Mouse (Mus musculus) left cerebral cortex, postnatal 10 days (tissue): ENCODE data around the gene Nxpe4. TPM values are rescaled to one million over a fixed set of nuclear protein-coding genes. Genes with fewer than 3 reads are reported as not detected.
A peak's percentile ranks its signal among the peaks of the same experiment; 100 is the strongest.
"Not testable (repeated sequence)": the region's sequence is repeated elsewhere in the genome, so short reads cannot be mapped to it uniquely, and the experiment has no call there.

Experiments used
- DNase-seq, 2 experiments: peaks; one replicate each; pipeline ENCODE4 v3.0.0; 2021 to 2022; ENCODE audit warnings: low spot score in 2 of 2, mixed read lengths in 1 of 2; ENCODE audit errors: extremely low spot score in 1 of 2
- intact Hi-C: fragments of 180-260 bp; cut with DNase I; formaldehyde crosslinking; loops from one replicate; pipeline ENCODE4 v1.15.1; 2025
- total RNA-seq, 2 experiments: library from RNA; stranded (reverse); gene quantifications; 2 replicates each; pipeline ENCODE4 v1.2.3; 2021

Nxpe4 gene
- total RNA-seq, 2 experiments from 2014 or later: 9.9 to 12.2 TPM

DNA sequence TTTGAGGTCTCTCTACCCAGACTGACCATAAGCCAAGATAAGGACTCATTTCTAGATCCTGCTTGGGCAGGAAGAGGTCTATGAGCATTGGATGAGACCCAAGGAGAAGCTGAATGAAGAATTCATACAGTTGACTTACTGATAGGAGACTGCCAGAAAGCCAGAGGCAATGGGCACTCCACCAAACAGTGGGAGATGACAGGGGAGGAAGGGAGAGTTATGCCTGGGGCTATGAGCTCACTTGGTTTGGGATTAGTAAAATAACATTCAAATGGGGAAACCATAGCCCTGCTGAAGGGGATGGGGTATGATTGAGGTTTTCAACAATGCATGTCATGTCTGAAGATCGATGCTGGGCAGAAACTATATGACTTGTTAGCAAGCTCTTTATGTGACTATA, 128.5 kb downstream of the Nxpe4 start:
- no peak for DNase-seq
- intact Hi-C loops: no loop called here

GRCm38 (mm10) chr9:48294754-48295153, 132.9 kb downstream of the Nxpe4 start:
- intact Hi-C loops: no loop called here
- no peak for DNase-seq

GRCm38 (mm10) chr9:48298983-48299382, 137.2 kb downstream of the Nxpe4 start:
- no peak for DNase-seq
- intact Hi-C loops: no loop called here

- intact Hi-C loops: not testable (repeated sequence)
- DNase-seq: peak in 1 of 2 experiments; percentile 81
These were observed 141.7 kb downstream of the Nxpe4 start for GRCm38 (mm10) chr9:48303564-48303963.

DNA sequence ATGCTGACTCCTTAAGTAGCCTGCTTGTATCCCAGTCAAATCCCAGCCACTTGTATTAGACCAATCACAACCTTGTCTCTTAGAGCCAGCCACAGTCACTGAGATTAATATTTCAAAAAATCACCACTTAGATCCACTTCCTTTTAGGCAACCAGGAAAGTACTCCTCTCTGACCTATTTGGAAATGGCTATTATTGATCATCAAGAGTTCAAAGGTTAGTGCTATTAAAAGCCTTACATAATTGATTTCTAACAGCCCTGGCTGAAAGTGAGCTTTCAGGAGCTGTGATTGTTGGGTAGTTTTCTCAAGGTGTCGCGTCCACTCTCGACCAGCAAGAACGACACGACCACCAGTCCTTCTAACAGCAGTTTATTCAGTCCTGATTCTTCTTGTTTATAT, 149.4 kb downstream of the Nxpe4 start:
- intact Hi-C loops: no loop called here

GRCm38 (mm10) chr9:48314194-48314593, 152.4 kb downstream of the Nxpe4 start:
- intact Hi-C loops: no loop called here
- peak; percentile 20 to 63 for DNase-seq

More for the DNA sequence above, 149.4 kb downstream of the Nxpe4 start:
- no peak for DNase-seq

DNA sequence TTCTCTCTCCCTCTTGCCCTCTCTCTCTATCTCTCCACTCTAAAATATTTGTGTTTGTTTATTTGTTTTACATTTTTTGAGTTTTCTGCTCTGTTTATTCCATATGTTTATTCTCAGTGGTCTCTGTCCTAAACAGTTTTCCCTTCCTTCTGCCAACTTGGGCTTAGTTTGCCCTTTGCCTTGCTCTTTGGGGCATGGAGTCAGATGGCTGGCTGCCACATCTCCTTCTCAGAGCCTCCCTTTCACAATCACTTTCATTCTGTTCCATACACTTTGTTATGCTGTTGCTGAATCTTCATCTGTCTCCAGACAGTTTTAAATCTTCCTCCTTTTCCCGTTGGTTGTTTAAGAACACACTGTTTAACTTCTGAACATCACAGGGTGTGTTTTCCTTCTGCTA, 154.0 kb downstream of the Nxpe4 start:
- intact Hi-C loops: no loop called here
- no peak for DNase-seq

- intact Hi-C loops: no loop called here
- peak in 1 of 2 experiments; percentile 39 for DNase-seq
These were observed 164.5 kb downstream of the Nxpe4 start for GRCm38 (mm10) chr9:48326338-48326737.

- intact Hi-C loops: no loop called here
- no peak for DNase-seq
These were observed 167.8 kb downstream of the Nxpe4 start for GRCm38 (mm10) chr9:48329597-48329996.

DNA sequence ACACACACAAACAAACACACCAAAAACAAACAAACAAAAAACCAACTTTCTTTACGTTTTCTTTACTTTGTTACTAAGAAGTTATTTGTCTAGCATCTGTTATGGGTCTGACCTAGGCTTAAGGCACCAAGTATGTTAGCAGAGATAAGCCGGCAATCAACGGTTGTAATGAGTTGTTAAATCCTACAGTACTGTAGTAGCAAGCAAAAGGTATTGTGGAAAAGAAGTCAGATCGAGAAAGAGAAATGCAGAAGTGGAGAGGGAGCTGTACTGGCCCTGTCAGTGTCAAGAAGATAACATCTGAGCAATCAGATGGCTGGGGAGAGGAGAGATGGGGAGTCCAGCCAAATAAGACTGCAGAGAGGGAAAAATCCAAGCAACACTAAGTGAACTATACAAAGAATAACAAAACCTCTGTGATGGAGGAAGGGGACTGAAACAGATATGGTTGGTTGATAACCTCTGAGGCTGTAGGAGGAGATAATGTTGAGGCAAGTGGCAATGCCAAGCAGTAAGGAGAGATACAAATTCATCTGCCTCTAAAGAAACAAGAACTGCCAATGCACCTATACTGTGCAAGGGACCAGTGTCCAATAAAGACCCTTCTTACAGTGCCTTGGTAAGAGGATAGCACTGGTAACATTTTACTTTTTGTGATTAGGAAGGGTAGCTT, 177.1 kb downstream of the Nxpe4 start:
- intact Hi-C loops: no loop called here
- no peak for DNase-seq

DNA sequence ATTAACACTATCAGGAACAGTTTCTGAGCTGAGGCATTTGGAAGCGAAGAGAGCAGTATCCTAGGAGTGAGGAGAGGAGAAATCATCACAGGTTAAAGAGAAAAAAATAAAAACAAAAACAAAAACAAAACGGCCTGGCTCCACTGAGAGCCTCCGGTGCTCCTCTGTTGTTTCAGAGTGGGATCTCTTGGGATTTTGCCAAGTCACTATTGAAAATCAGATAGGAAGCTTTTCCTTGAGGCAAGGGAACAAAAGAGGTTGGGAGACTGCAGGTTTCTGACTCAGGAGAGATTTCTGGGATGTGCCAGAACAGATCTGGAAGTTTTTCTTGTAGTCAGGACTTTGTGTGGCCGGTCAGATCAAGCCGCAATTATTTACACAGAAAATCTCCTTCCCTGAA, 177.7 kb downstream of the Nxpe4 start:
- DNase-seq: no peak
- intact Hi-C loops: no loop called here

DNA sequence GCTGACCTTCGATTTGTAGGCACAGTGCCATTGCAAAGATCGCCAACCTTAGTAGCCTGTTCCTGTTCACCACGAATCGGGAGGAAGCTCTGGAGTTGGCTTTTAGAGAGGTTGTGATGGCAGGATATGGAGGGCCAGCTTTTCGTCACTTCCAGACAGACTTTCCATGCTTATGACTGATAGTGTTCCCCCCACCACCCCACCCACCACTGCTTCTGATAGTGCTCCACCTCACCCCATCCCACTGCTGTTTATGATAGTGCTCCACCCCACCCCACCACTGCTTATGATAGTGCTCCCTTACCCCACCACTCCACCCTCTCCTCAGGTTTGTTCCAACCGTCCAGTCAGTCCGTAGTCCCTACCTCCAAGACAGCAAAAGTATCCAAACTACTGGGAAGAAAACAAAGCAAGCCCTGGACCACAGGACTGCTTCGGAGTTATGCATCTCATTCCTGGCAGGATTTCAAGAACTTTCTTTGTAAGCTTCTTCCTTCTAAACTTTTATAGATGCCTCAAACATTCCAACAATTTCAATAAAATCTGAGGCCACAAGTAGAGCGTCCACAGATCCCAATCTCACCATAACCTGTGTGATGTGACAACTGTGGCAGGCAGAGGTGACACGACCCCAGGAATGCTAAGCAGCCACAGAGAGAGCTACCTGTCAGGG, 179.0 kb downstream of the Nxpe4 start:
- intact Hi-C loops: no loop called here
- DNase-seq: no peak

DNA sequence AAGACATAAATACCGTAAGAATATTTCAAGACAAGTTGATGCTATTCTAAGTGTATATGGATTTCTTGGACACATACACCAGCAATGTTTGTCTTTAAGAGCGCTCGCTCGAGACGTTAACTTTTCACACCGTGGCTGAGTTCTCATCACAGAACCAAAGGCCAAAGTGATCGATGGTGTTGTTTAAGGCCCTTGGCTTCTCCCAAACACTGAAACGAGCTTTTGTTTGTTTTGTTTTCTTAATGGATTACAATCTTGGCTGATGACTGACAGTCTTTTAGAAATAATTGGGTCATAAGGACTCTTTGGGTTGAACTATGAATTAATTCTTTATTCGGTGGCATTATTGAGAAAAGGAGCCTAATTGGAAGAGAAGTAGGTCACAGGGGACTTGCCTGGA, 183.6 kb downstream of the Nxpe4 start:
- intact Hi-C loops: no loop called here

DNA sequence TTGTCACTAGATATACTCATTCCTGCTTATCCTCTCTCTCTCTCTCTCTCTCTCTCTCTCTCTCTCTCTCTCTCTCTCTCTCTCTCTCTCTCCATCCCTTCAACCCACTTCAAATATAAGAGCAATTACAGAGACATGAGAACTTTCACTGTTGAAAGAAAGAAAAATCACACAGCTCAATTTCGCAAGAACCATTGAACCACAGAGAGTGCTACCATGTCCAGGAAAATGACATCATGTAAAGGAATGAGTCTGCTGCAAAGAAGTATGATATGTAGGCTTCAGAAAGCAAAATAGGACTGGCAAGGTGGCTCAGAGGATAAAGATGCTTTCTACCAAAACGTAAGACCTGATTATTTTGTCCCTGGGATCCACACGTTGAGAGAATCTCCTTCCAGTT, 184.0 kb downstream of the Nxpe4 start:
- DNase-seq: no peak
- intact Hi-C loops: no loop called here

More for the DNA sequence above, 183.6 kb downstream of the Nxpe4 start:
- no peak for DNase-seq

- peak in 1 of 2 experiments; percentile 38 for DNase-seq
- intact Hi-C loops: no loop called here
These were observed 191.4 kb downstream of the Nxpe4 start, which contains the start of gene Nxpe2 for GRCm38 (mm10) chr9:48353148-48353698. Gene Nxpe2, minus strand, starts transcription at chr9:48353454.

DNA sequence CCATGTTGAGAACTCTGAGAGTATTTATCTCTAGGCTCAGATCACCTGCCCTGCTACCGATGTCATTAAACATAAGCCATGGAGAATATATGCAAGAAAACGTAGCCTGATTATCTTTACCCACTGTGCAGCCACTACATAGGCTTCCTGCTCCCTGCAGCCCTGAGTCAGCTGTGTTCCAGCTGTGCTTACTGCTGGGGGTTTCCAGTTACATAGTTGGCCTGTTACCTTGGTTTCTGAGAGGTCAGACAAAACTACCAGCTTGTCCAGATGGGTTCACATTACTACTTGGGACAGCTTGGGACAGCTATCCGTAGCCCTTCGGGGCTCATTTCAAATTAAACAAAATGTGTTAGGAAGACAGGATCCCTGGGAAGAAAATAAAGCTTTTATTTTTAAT, 192.3 kb downstream of the Nxpe4 start:
- intact Hi-C loops: loop anchor here (2.0 kb wide), 1 partner anchor 87 kb away; no protein-coding TSS in a partner anchor
- no peak for DNase-seq

- intact Hi-C loops: loop anchor here (2.0 kb wide), 1 partner anchor 88 kb away; no protein-coding TSS in a partner anchor
These were observed 193.0 kb downstream of the Nxpe4 start for GRCm38 (mm10) chr9:48354793-48355192.

GRCm38 (mm10) chr9:48357097-48357496, 195.3 kb downstream of the Nxpe4 start:
- intact Hi-C loops: no loop called here
- no peak for DNase-seq

More at GRCm38 (mm10) chr9:48354793-48355192, 193.0 kb downstream of the Nxpe4 start:
- peak; percentile 49 to 77 for DNase-seq

- no peak for DNase-seq
- intact Hi-C loops: no loop called here
These were observed 199.0 kb downstream of the Nxpe4 start for GRCm38 (mm10) chr9:48360826-48361225.
